Mouse (Mus musculus): Measurements from ENCODE around the gene Adgrg7. TPM values are rescaled to one million over a fixed set of nuclear protein-coding genes. Genes with fewer than 3 reads are reported as not detected.

Adgrg7 gene
- polyA plus RNA-seq, 1 experiment from 2014 or later: not detected

Other genes with a start within 250 kb of the Adgrg7 start
- gene Tfg, start 78.4 kb downstream of the Adgrg7 start, polyA plus RNA-seq (2014; fragmentation: Nextera tagmentation; extraction: Ambion mirVana): 130 and 136 TPM in 2 replicates
- 12.4 and 13.7 TPM in 2 replicates for gene Tmem45a, start 90.3 kb upstream of the Adgrg7 start, polyA plus RNA-seq (2014; fragmentation: Nextera tagmentation; extraction: Ambion mirVana)
- 0.63 and 1.4 TPM in 2 replicates for gene Lnp1, start 132.2 kb upstream of the Adgrg7 start, polyA plus RNA-seq (2014; fragmentation: Nextera tagmentation; extraction: Ambion mirVana)

All from heart, embryonic 14.5 days (tissue).